Mouse (Mus musculus): Measurements from ENCODE around the gene Ptov1. TPM values are rescaled to one million over a fixed set of nuclear protein-coding genes. Genes with fewer than 3 reads are reported as not detected.

Gene Ptov1
- polyA plus RNA-seq, 1 experiment from 2014 or later = 458 TPM

DNA sequence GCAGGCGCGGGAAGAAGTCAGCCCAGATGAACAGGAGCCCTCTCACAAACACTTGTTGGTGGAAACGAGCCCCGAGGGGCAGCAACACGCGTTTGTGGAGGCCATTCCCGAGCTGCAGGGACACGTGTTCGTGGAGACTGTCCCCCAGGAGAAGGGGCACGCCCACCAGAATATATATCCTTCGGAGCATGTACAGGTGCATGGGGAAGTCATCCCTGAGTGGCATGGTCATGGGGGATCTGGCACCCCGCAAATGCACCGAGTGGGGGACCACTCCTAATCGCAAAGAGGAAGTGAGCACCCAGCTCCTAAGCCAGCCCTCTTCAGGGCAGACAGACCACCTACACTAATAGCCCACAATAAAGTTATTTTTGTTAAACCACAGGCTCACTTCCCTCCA, 29.2 kb downstream of the Ptov1 start:
- H3K9ac ChIP-seq (ENCODE audit: low read length) = no peak overlapping the region
- DNase-seq (ENCODE audit: low spot score) = no peak
- H3K27ac ChIP-seq (ENCODE audit: low read depth, low read length) = no peak overlapping the region
- no peak overlapping the region for H3K4me3 ChIP-seq (ENCODE audit: low read depth, low read length)
- 55% methylated on average over 14 of the region's 14 CpGs for WGBS
- ATAC-seq = no peak
- no peak overlapping the region for H3K4me2 ChIP-seq (ENCODE audit: low read length)
- H3K9me3 ChIP-seq (replicated peaks; ENCODE audit: control insufficient read depth, low read length) = no peaks in the 10 kb centered on the region
- H3K27me3 ChIP-seq (replicated peaks; ENCODE audit: control insufficient read depth, insufficient read depth, low read length) = peaks cover 21% of the 10 kb centered on the region; the same call in 1 of the 2 replicates
- peaks cover 53% of the 10 kb centered on the region for H3K36me3 ChIP-seq (ENCODE audit: control insufficient read depth, insufficient read depth, low read length)
- peaks cover 8% of the 10 kb centered on the region; the same call in 1 of the 2 replicates for H3K4me1 ChIP-seq (ENCODE audit: control insufficient read depth, insufficient read depth, low read length)

DNA sequence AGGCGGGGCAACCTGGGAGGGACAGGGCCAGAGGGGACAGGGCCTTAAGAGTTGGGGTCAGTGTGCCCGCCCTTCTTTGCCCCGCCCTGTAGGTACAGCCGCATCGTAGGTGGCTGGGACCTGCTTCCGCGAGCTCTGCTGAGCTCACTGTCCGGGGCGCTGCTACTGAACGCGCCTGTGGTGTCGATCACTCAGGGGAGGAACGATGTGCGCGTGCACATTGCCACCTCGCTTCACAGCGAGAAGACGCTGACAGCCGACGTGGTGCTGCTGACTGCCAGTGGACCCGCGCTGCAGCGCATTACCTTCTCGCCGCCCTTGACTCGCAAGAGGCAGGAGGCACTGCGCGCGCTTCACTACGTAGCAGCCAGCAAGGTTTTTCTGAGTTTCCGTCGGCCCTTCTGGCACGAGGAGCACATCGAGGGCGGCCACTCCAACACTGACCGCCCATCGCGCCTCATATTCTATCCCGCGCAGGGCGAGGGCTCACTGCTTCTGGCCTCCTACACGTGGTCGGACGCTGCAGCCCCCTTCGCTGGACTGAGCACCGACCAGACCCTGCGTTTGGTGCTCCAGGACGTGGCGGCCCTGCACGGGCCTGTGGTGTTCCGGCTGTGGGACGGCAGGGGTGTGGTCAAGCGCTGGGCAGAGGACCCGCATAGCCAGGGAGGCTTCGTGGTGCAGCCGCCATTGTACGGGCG, 29.9 kb downstream of the Ptov1 start:
- Histone ChIP-seq H3K9me3 (replicated peaks; ENCODE audit: control insufficient read depth, low read length) (no peaks in the 10 kb centered on the region), H3K27ac (ENCODE audit: low read depth, low read length) (no peak overlapping the region), H3K4me3 (ENCODE audit: low read depth, low read length) (peak overlapping the region; percentile 26), H3K4me2 (ENCODE audit: low read length) (peak overlapping the region; percentile 52), H3K27me3 (replicated peaks; ENCODE audit: control insufficient read depth, insufficient read depth, low read length) (peaks cover 21% of the 10 kb centered on the region; the same call in 1 of the 2 replicates), H3K4me1 (ENCODE audit: control insufficient read depth, insufficient read depth, low read length) (peaks cover 8% of the 10 kb centered on the region; the same call in 1 of the 2 replicates), H3K36me3 (ENCODE audit: control insufficient read depth, insufficient read depth, low read length) (peaks cover 45% of the 10 kb centered on the region), H3K9ac (ENCODE audit: low read length) (peak overlapping the region; percentile 60)
- 1% methylated on average over 57 of the region's 58 CpGs for WGBS
- DNase-seq (ENCODE audit: low spot score) (peak; percentile 75), ATAC-seq (peak; percentile 68)

DNA sequence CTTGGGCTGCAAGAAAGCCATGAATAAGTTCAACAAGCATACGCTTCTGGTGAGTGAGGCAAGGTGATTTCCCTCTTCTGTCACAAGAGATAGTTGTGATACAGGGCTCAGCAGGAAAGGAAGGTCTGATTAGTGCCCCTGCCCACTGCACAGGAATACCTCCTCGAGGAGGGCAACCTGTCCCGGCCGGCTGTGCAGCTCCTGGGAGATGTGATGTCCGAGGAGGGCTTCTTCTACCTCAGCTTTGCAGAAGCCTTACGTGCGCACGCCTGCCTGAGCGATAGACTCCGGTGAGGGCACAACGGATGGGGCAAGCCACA, 30.5 kb downstream of the Ptov1 start:
- WGBS = 30% methylated on average over 11 of the region's 11 CpGs
- peaks cover 8% of the 10 kb centered on the region; the same call in 1 of the 2 replicates for H3K4me1 ChIP-seq (ENCODE audit: control insufficient read depth, insufficient read depth, low read length)
- no peak overlapping the region for H3K27ac ChIP-seq (ENCODE audit: low read depth, low read length)
- H3K4me2 ChIP-seq (ENCODE audit: low read length) = peak overlapping the region; percentile 52
- ATAC-seq = no peak
- no peaks in the 10 kb centered on the region for H3K9me3 ChIP-seq (replicated peaks; ENCODE audit: control insufficient read depth, low read length)
- DNase-seq (ENCODE audit: low spot score) = no peak
- peak overlapping the region; percentile 26 for H3K4me3 ChIP-seq (ENCODE audit: low read depth, low read length)
- H3K36me3 ChIP-seq (ENCODE audit: control insufficient read depth, insufficient read depth, low read length) = peaks cover 40% of the 10 kb centered on the region
- H3K9ac ChIP-seq (ENCODE audit: low read length) = peak overlapping the region; percentile 60
- H3K27me3 ChIP-seq (replicated peaks; ENCODE audit: control insufficient read depth, insufficient read depth, low read length) = peaks cover 21% of the 10 kb centered on the region; the same call in 1 of the 2 replicates

DNA sequence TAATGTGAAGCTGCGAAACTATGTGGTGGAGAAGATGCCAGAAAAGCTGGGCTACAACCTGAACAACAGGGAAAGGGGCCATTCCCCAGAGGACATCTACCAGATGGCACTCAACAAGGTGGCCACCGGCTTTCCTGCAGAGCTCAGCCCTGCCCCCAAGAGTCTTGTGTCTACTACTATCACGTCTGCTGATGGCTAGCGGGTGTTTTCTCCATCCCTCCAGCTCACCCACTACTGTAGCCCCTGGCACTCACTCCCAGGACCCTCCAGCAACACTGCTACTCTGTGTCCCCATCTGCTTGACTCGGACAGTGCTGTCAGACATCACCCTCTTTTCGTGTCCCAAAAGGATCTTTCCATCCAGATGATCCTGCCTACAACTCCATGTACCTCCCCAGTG, 31.5 kb downstream of the Ptov1 start:
- Histone ChIP-seq H3K4me2 (ENCODE audit: low read length) (no peak overlapping the region), H3K27ac (ENCODE audit: low read depth, low read length) (no peak overlapping the region), H3K4me1 (ENCODE audit: control insufficient read depth, insufficient read depth, low read length) (peaks cover 8% of the 10 kb centered on the region; the same call in 1 of the 2 replicates), H3K27me3 (replicated peaks; ENCODE audit: control insufficient read depth, insufficient read depth, low read length) (peaks cover 21% of the 10 kb centered on the region; the same call in 1 of the 2 replicates), H3K36me3 (ENCODE audit: control insufficient read depth, insufficient read depth, low read length) (peaks cover 30% of the 10 kb centered on the region), H3K4me3 (ENCODE audit: low read depth, low read length) (no peak overlapping the region), H3K9ac (ENCODE audit: low read length) (no peak overlapping the region), H3K9me3 (replicated peaks; ENCODE audit: control insufficient read depth, low read length) (no peaks in the 10 kb centered on the region)
- WGBS = 85% methylated on average over 6 of the region's 6 CpGs
- DNase-seq (ENCODE audit: low spot score) (no peak), ATAC-seq (no peak)

DNA sequence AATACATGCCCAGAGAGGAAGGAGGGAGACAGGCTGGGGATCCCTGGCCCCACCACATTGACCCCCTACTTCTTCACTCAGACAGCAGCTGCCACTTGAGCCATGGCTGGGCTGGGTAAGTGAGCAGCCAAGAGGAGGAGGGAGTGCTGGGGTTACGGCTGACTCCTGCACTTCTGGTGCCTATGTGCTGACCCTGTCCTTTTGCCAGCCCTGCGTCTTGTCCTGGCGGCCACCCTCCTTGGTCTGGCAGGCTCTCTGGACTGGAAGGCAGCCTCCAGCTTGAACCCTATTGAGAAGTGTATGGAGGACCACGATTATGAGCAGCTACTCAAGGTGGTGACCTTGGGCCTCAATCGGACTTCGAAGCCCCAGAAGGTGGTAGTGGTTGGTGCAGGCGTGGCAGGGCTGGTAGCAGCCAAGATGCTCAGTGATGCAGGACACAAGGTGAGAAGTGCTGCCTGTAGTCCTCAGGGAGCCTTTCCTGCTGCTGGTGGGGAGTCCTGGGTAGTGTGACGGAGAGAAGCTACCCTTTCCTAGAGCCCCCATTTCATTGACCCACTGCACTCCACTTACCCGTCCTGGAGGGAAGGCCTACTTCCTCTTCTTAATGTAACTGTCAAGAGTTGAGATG, 33.0 kb downstream of the Ptov1 start:
- 84% methylated on average over 9 of the region's 9 CpGs for WGBS
- ATAC-seq = no peak
- no peak overlapping the region for H3K4me3 ChIP-seq (ENCODE audit: low read depth, low read length)
- DNase-seq (ENCODE audit: low spot score) = no peak
- H3K27me3 ChIP-seq (replicated peaks; ENCODE audit: control insufficient read depth, insufficient read depth, low read length) = peaks cover 21% of the 10 kb centered on the region; the same call in 1 of the 2 replicates
- H3K9me3 ChIP-seq (replicated peaks; ENCODE audit: control insufficient read depth, low read length) = no peaks in the 10 kb centered on the region
- no peak overlapping the region for H3K27ac ChIP-seq (ENCODE audit: low read depth, low read length)
- peaks cover 8% of the 10 kb centered on the region; the same call in 1 of the 2 replicates for H3K4me1 ChIP-seq (ENCODE audit: control insufficient read depth, insufficient read depth, low read length)
- no peak overlapping the region for H3K9ac ChIP-seq (ENCODE audit: low read length)
- H3K36me3 ChIP-seq (ENCODE audit: control insufficient read depth, insufficient read depth, low read length) = peaks cover 27% of the 10 kb centered on the region
- H3K4me2 ChIP-seq (ENCODE audit: low read length) = no peak overlapping the region

DNA sequence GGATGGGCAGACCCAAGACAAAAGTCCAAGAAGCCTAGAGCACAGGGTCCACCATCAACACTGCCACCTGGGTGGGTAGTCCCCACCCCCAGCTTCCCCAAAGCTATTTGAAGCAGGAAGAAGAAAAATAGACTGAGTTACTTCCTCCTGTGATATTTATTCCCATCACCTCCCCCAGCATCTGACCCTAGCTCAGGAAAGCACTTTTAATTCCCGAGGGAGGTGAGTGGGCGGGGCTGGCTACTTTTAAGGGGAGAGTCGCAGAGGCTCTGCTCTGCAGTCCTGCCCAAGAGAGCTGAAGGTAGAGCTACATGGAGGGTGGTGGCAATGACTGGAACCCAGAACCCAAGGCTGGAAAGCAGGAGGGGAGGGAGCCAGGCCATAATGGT, 33.6 kb downstream of the Ptov1 start:
- no peak overlapping the region for H3K27ac ChIP-seq (ENCODE audit: low read depth, low read length)
- H3K9ac ChIP-seq (ENCODE audit: low read length) = no peak overlapping the region
- no peak overlapping the region for H3K4me3 ChIP-seq (ENCODE audit: low read depth, low read length)
- H3K27me3 ChIP-seq (replicated peaks; ENCODE audit: control insufficient read depth, insufficient read depth, low read length) = peaks cover 21% of the 10 kb centered on the region; the same call in 1 of the 2 replicates
- DNase-seq (ENCODE audit: low spot score) (no peak), ATAC-seq (no peak)
- H3K4me2 ChIP-seq (ENCODE audit: low read length) = no peak overlapping the region
- WGBS = 55% methylated on average over 3 of the region's 3 CpGs
- H3K4me1 ChIP-seq (ENCODE audit: control insufficient read depth, insufficient read depth, low read length) = peaks cover 8% of the 10 kb centered on the region; the same call in 1 of the 2 replicates
- peaks cover 27% of the 10 kb centered on the region for H3K36me3 ChIP-seq (ENCODE audit: control insufficient read depth, insufficient read depth, low read length)
- H3K9me3 ChIP-seq (replicated peaks; ENCODE audit: control insufficient read depth, low read length) = no peaks in the 10 kb centered on the region

DNA sequence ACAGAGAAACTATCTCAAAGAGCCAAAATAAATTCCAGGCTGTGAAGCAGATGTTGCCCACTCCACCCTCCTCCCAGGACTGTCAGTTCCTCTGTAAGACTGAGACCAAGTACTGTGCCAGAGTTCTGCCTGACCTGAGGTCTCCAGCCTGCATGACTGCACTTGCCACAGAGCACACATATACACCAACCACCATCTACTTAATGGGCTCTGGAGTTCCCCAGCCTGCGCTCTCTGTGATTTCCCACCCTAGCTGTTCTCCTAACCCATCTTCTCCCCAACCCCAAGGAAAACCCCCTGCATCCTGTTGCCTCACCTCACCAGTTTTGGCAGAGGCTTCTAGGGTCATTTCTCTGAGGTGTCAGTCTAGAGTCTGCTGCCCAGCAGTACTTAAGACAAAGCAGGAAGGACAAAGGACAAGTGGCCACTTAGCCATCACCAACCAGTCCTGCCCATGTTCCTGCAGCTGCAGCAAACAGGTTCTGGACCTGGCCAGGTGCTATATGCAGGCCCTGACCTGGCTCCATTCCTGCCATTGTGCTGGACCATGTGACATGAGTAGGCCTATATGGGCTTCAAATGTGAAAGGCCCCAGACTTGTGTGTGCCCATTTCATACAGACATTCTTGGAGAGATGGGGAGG, 34.1 kb downstream of the Ptov1 start:
- Histone ChIP-seq H3K27ac (ENCODE audit: low read depth, low read length) (no peak overlapping the region), H3K4me1 (ENCODE audit: control insufficient read depth, insufficient read depth, low read length) (peaks cover 8% of the 10 kb centered on the region; the same call in 1 of the 2 replicates), H3K4me3 (ENCODE audit: low read depth, low read length) (no peak overlapping the region), H3K9ac (ENCODE audit: low read length) (no peak overlapping the region), H3K9me3 (replicated peaks; ENCODE audit: control insufficient read depth, low read length) (no peaks in the 10 kb centered on the region), H3K4me2 (ENCODE audit: low read length) (no peak overlapping the region), H3K27me3 (replicated peaks; ENCODE audit: control insufficient read depth, insufficient read depth, low read length) (peaks cover 16% of the 10 kb centered on the region; the same call in 1 of the 2 replicates), H3K36me3 (ENCODE audit: control insufficient read depth, insufficient read depth, low read length) (peaks cover 27% of the 10 kb centered on the region)
- 100% methylated on average over 1 of the region's 1 CpGs for WGBS
- DNase-seq (ENCODE audit: low spot score) (no peak), ATAC-seq (no peak)

DNA sequence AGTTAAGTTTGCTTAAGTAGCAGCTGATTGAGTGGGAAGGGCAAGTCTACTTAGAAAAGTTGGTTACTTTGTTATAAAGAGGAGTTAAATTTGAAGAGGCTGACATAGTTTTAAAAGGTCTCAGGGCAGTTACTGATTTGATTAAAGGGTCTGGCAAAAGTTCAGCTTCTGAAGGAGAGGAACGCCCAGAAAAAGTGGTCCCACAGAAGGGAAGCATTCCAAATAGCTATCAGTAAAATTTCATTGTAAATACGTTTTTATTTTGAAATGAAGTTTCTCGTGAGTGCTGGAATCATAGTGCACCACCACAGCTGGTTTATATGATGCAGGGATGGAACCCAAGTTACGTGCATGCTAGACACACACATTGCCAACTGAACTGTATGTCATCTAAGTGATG, 36.8 kb downstream of the Ptov1 start:
- no peaks in the 10 kb centered on the region for H3K27me3 ChIP-seq (replicated peaks; ENCODE audit: control insufficient read depth, insufficient read depth, low read length)
- no peak for ATAC-seq
- DNase-seq (ENCODE audit: low spot score) = no peak
- H3K9ac ChIP-seq (ENCODE audit: low read length) = no peak overlapping the region
- H3K4me1 ChIP-seq (ENCODE audit: control insufficient read depth, insufficient read depth, low read length) = no peaks in the 10 kb centered on the region
- H3K9me3 ChIP-seq (replicated peaks; ENCODE audit: control insufficient read depth, low read length) = no peaks in the 10 kb centered on the region
- H3K27ac ChIP-seq (ENCODE audit: low read depth, low read length) = no peak overlapping the region
- no peak overlapping the region for H3K4me3 ChIP-seq (ENCODE audit: low read depth, low read length)
- 79% methylated on average over 4 of the region's 4 CpGs for WGBS
- H3K36me3 ChIP-seq (ENCODE audit: control insufficient read depth, insufficient read depth, low read length) = peaks cover 47% of the 10 kb centered on the region
- no peak overlapping the region for H3K4me2 ChIP-seq (ENCODE audit: low read length)
